Mouse (Mus musculus) testis, adult 2 months (tissue): ENCODE results near the gene Sag.

Experiments
- CTCF ChIP-seq: fragments of 200-500 bp; IDR thresholded peaks from 2 replicates; pipeline ENCODE4 v1.5.1; 2012; ENCODE audit warnings: low read depth, mild to moderate bottlenecking, inconsistent platforms, low read length, moderate library complexity; ENCODE audit not compliant: control insufficient read depth, insufficient read depth, insufficient replicate concordance
- POLR2A ChIP-seq: fragments of 200-500 bp; IDR thresholded peaks from 2 replicates; pipeline ENCODE4 v1.6.1; 2012; ENCODE audit warnings: low read depth, mild to moderate bottlenecking, inconsistent platforms, low read length, moderate library complexity; ENCODE audit not compliant: control insufficient read depth

GRCm38 (mm10) chr1:87864889-87865288 lies 61.4 kb downstream of the Sag start:
- TF ChIP-seq CTCF (no peak), POLR2A (no peak)
